Mouse (Mus musculus) bone marrow macrophage, adult 2 months (primary cell): Measurements from ENCODE around the gene Skint1. TPM values are rescaled to one million over a fixed set of nuclear protein-coding genes. Genes with fewer than 3 reads are reported as not detected.
"Not testable (repeated sequence)": the region's sequence is repeated elsewhere in the genome, so short reads cannot be mapped to it uniquely, and the experiment has no call there.

Source experiments
- H3K27ac ChIP-seq: 2 replicates; pipeline ENCODE4 v1.5.1; 2012; ENCODE audit warnings: low read depth, low read length; ENCODE audit not compliant: insufficient read depth
- H3K4me1 ChIP-seq: 2 replicates; pipeline ENCODE4 v1.6.1; 2012; ENCODE audit warnings: low read length; ENCODE audit not compliant: control insufficient read depth, insufficient read depth
- H3K4me3 ChIP-seq: 2 replicates; pipeline ENCODE4 v1.5.1; 2012; ENCODE audit warnings: mild to moderate bottlenecking, low read length, moderate library complexity; ENCODE audit not compliant: insufficient read depth
- CTCF ChIP-seq: IDR thresholded peaks from 2 replicates; pipeline ENCODE4 v1.5.1; 2012; ENCODE audit warnings: low read depth, mild to moderate bottlenecking, low read length, moderate library complexity
- POLR2A ChIP-seq: IDR thresholded peaks from 2 replicates; pipeline ENCODE4 v1.6.1; 2012; ENCODE audit warnings: mild to moderate bottlenecking, low read depth, low read length, borderline replicate concordance
- polyA plus RNA-seq: library from polyadenylated mRNA; stranded (reverse); fragments of >200 nt; gene quantifications from 2 replicates; pipeline ENCODE4 v1.2.4, GENCODE M21; 2012; ENCODE audit not compliant: missing spikeins, insufficient read depth, insufficient read length

Gene Skint1
- polyA plus RNA-seq: 0.61 TPM in 1 of 2 replicates, not detected in the other

DNA sequence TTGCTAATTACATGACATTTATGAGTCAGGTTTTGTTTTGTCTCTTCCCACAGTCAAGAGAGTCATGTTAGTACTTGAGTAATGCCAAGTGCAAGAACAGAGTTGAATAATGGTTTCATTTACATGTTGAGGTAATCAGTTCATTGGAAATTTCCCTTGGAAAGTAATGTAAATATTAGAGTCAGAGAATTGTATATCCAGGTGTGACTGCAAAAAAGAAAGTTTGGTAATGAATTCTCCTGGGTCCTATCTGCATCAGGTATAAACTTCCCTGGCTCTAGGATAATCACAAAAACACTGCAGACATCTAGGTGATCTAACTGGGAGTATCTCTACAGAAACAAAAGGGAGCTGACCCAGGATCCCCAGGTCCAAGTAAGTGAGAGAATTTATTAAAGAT lies at the start of gene Skint1:
TSS of gene Skint1 (plus strand) at position 301 of the 400 bp plus-strand sequence.
- H3K4me1 ChIP-seq: no peaks in the 10 kb centered on the region
- TF ChIP-seq CTCF: no peak
- no peak for TF ChIP-seq POLR2A
- no peak within 1 kb of the TSS for H3K4me3 ChIP-seq
- no peak within 1 kb of the TSS for H3K27ac ChIP-seq

DNA sequence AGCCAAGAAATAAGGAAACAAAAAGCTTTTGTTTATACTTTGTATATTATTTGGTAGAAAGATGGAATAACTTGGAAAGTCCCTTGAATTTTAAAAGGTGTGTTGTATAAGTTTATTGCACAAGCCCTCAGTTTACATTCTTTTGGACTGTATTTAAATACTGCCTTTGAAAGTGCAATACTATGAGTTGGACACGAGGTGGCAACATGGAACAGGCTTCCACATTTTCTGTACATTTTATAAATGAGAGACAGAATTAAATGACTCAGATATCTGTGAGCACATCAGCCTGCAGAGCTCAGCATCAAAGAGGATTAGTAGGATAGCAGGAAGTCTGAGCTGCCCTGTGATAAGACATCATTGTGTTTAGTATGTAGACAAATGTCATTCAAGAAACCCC lies 44.8 kb upstream of the Skint1 start:
- no peak for TF ChIP-seq POLR2A
- TF ChIP-seq CTCF: no peak
- Histone ChIP-seq H3K27ac (no peak overlapping the region), H3K4me1 (no peaks in the 10 kb centered on the region), H3K4me3 (no peak overlapping the region)

DNA sequence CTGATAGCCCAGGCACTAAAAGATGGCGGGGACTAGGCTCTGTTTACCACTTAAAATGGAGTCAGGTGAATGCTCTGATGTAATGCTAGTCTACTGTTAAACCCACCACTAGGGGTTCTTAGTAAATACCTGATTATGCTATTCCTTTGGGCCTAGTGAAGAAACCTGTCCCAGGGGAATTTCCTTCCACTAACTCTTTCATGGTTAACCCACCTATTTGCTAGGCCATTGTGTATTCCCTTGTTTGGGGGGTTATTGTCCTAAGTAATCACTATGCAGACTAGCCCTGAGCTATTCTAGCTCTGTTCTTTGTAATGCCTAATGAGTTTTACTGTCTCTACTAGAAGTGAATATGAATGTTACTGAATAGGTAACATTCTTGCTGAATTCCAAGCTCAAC lies 42.8 kb upstream of the Skint1 start:
- H3K4me1 ChIP-seq, H3K4me3 ChIP-seq: not testable (repeated sequence)

DNA sequence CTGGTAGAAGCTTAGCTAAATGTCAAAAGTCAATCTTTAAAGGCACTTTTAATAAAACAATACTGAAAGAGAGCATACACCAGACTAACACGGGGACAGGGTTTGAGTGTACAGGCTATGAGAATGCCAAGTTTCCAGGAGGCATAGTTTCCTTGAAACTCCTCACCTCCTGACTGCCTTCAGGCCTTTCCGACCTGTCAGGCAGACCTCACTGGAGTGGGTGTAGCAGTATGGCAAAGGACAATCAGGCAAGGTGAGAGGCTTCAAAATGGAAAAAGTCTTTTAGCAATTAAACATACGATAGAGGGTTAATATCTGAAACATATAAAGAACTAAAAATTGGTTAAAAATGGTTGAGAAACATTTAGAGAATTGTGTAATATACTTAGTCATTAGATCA lies 42.4 kb upstream of the Skint1 start:
- H3K27ac ChIP-seq: no peak overlapping the region
- TF ChIP-seq POLR2A: no peak
- TF ChIP-seq CTCF: no peak
- H3K4me3 ChIP-seq: no peak overlapping the region
- H3K4me1 ChIP-seq: no peaks in the 10 kb centered on the region

More for the DNA sequence above, 42.8 kb upstream of the Skint1 start:
- not testable (repeated sequence) for H3K27ac ChIP-seq

DNA sequence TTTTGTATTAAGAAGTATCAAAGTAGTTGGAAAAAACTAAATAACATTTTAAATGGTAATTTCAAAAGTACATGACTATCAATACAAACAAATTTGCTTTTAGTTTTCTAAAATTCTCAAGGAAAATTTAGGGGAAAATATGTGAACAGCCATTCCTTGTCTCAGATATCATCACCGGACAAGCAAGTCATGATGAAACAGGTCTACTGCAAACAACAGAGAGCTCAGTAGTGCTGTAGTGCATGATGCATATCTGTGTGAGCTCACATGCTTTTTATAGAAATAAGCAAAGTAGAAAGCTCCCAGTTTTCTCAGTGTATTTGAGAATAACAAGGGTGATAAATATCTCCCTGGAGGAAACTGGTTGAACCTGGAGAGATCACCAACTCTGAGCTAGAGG lies 33.4 kb upstream of the Skint1 start, which contains the start of gene Skint7:
TSS of gene Skint7 (plus strand) at position 301 of the 400 bp plus-strand sequence.
- no peaks in the 10 kb centered on the region for H3K4me1 ChIP-seq
- H3K27ac ChIP-seq: no peak within 1 kb of the TSS
- no peak for TF ChIP-seq POLR2A
- TF ChIP-seq CTCF: no peak
- H3K4me3 ChIP-seq: no peak within 1 kb of the TSS

DNA sequence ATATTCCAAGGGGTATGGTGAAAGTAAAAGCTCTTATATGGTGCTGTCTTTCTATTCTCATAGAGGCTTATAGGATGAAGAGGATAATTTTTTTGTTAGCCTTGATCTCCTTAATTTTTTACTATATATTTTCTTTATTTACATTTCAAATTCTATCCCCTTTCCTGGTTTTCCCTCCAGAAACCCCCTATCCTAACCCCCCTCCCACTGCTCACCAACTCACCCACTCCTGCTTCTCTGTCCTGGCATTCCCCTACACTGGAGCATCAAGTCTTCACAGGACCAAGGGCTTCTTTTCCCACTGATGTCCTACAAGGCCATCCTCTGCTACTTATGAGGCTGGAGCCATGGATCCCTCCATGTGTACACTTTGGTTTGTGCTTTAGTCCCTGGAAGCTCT lies 65.6 kb downstream of the Skint1 start, which contains the start of gene Skint4:
TSS of gene Skint4 (plus strand) at position 301 of the 400 bp plus-strand sequence.
- H3K27ac ChIP-seq: no peak within 1 kb of the TSS
- no peak for TF ChIP-seq POLR2A
- TF ChIP-seq CTCF: no peak
- no peak within 1 kb of the TSS for H3K4me3 ChIP-seq
- no peaks in the 10 kb centered on the region for H3K4me1 ChIP-seq

Other genes starting within 250 kb of the Skint1 start
- not detected in 2 replicates for gene Slc5a9, start 103.4 kb upstream of the Skint1 start, polyA plus RNA-seq
- gene Skint8, start 86.9 kb upstream of the Skint1 start, polyA plus RNA-seq: not detected in 2 replicates
- not detected in 2 replicates for gene Skint7, start 33.3 kb upstream of the Skint1 start, polyA plus RNA-seq
- gene Skint4, start 65.7 kb downstream of the Skint1 start, polyA plus RNA-seq: not detected in 2 replicates
- gene Skint3, start 226.0 kb downstream of the Skint1 start, polyA plus RNA-seq: 2.4 and 2.9 TPM in 2 replicates